Mouse (Mus musculus): ENCODE measurements around the gene Limd2. TPM values are rescaled to one million over a fixed set of nuclear protein-coding genes. Genes with fewer than 3 reads are reported as not detected.
"Not testable (repeated sequence)": the region's sequence is repeated elsewhere in the genome, so short reads cannot be mapped to it uniquely, and the experiment has no call there.

The Limd2 gene
- 10 to 100 TPM in 1 of 2 experiments, 1 to 10 TPM in 1; 3.5 to 12.3 TPM for total RNA-seq (2021)
- long read RNA-seq, experiment 1, partial matches to known transcripts, result 0 of 3 reads
- long read RNA-seq, experiment 1, other reads (novel, unspliced or antisense), result 1 of 3 reads
- long read RNA-seq, experiment 2, partial matches to known transcripts, result 0 of 1 reads
- long read RNA-seq, experiment 2, other reads (novel, unspliced or antisense), result 0 of 1 reads

GRCm38 (mm10) chr11:106160841-106161721 lies at the start of gene Limd2, which contains the start of gene Gm10840:
Gene Limd2, minus strand, starts transcription at chr11:106160860.
Gene Gm10840, plus strand, starts transcription at chr11:106160850.
- peak; percentile 20 to 55 for DNase-seq

GRCm38 (mm10) chr11:106202123-106202465 lies 41.4 kb upstream of the Limd2 start, which contains the start of gene Strada:
Gene Strada, minus strand, starts transcription at chr11:106202168.
- DNase-seq, result no peak

GRCm38 (mm10) chr11:106201337-106202122 lies 40.9 kb upstream of the Limd2 start:
- DNase-seq, result no peak

GRCm38 (mm10) chr11:106200756-106201155 lies 40.1 kb upstream of the Limd2 start:
- no peak for DNase-seq

- DNase-seq, result not testable (repeated sequence)
Observed at GRCm38 (mm10) chr11:106199997-106200396, 39.3 kb upstream of the Limd2 start.

- no peak for DNase-seq
Observed at GRCm38 (mm10) chr11:106198277-106198676, 37.6 kb upstream of the Limd2 start.

- no peak for DNase-seq
Observed at GRCm38 (mm10) chr11:106195341-106195740, 34.7 kb upstream of the Limd2 start.

GRCm38 (mm10) chr11:106194891-106195290 lies 34.2 kb upstream of the Limd2 start:
- no peak for DNase-seq

GRCm38 (mm10) chr11:106194155-106194541 lies 33.5 kb upstream of the Limd2 start:
- no peak for DNase-seq

- DNase-seq, result peak; percentile 96 to 98
Observed at GRCm38 (mm10) chr11:106193371-106194154, 32.9 kb upstream of the Limd2 start.

- DNase-seq, result no peak
Observed at GRCm38 (mm10) chr11:106192657-106193370, 32.2 kb upstream of the Limd2 start.

GRCm38 (mm10) chr11:106192241-106192640 lies 31.6 kb upstream of the Limd2 start:
- DNase-seq, result no peak

GRCm38 (mm10) chr11:106191716-106192115 lies 31.1 kb upstream of the Limd2 start:
- no peak for DNase-seq

- no peak for DNase-seq
Observed at GRCm38 (mm10) chr11:106187326-106187725, 26.7 kb upstream of the Limd2 start.

GRCm38 (mm10) chr11:106180449-106180801 lies 19.8 kb upstream of the Limd2 start:
- no peak for DNase-seq

GRCm38 (mm10) chr11:106179711-106180448 lies 19.2 kb upstream of the Limd2 start:
- DNase-seq, result no peak

- DNase-seq, result no peak
Observed at GRCm38 (mm10) chr11:106178036-106178782, 17.5 kb upstream of the Limd2 start.

GRCm38 (mm10) chr11:106176372-106176771 lies 15.7 kb upstream of the Limd2 start:
- DNase-seq, result no peak

- DNase-seq, result peak in 1 of 2 experiments; percentile 29
Observed at GRCm38 (mm10) chr11:106175081-106175480, 14.4 kb upstream of the Limd2 start.

- DNase-seq, result peak; percentile 44 to 53
Observed at GRCm38 (mm10) chr11:106174372-106174771, 13.7 kb upstream of the Limd2 start.
